Comparison of ENCODE assay signal across 14 mouse cellular contexts in genomic region chr1:37496591-37497280, GRCm38 (mm10). TPM values are rescaled to one million over a fixed set of nuclear protein-coding genes. Genes with fewer than 3 reads are reported as not detected.
DNase-seq lines count a peak whose midpoint lies in the region; ATAC-seq and TF ChIP-seq lines count a peak whose summit lies in the region.
"Had no signal": no experiment of that assay in that cellular context is flagged by ENCODE, and none has a peak within 500 bp of the region (broad histone marks: within the 10 kb centered on the region; RNA-seq: fewer than 3 reads in every experiment).

No protein-coding gene starts in this region.

- H3K9ac ChIP-seq in liver, embryonic 15.5 days = no peak overlapping the region
- H3K9ac ChIP-seq: embryonic facial prominence, embryonic 15.5 days; forebrain, postnatal 0 days had no signal

- 48% methylated on average over 11 of the region's 11 CpGs for WGBS in liver, embryonic 15.5 days (ENCODE audit: insufficient replicate concordance)

- no peaks in the 10 kb centered on the region for H3K36me3 ChIP-seq in liver, embryonic 15.5 days (replicated peaks)
- H3K36me3 ChIP-seq: embryonic facial prominence, embryonic 15.5 days had no signal

- H3K27me3 ChIP-seq in liver, embryonic 15.5 days = no peaks in the 10 kb centered on the region
- H3K27me3 ChIP-seq: embryonic facial prominence, embryonic 15.5 days had no signal

- 0 out of 2 replicates have a peak overlapping the region, but pooled peaks have one; percentile 10 for H3K27ac ChIP-seq in layer of hippocampus, adult 2 months
- H3K27ac ChIP-seq in liver, embryonic 15.5 days (replicated peaks) = no peak overlapping the region
- H3K27ac ChIP-seq: embryonic facial prominence, embryonic 15.5 days; kidney, postnatal 0 days had no signal

- no peak for DNase-seq in layer of hippocampus, adult 2 months (ENCODE audit: low spot score in 2 of 2)
- no peak for DNase-seq in layer of hippocampus, adult 8-10 months (ENCODE audit: low spot score in 2 of 2)
- DNase-seq in CD4-positive, CD25-positive, alpha-beta regulatory T cell, adult 2 months (ENCODE audit: low read depth, low spot score) = peak; percentile 49
- peak; percentile 91 for DNase-seq in Muller cell, postnatal 12 days (ENCODE audit: inconsistent ontology term)
- DNase-seq in left cerebral cortex, adult 11 months (ENCODE audit: low spot score) = no peak
- no peak for DNase-seq in lung, postnatal 10 days
- no peak for DNase-seq in kidney, adult 18-20 months
- DNase-seq: adrenal gland, postnatal 36 days; forebrain, postnatal 0 days; layer of hippocampus, adult 9-11 months; lung, adult 18-20 months had no signal

- H3K4me3 ChIP-seq in layer of hippocampus, adult 2 months = no peak overlapping the region
- peak overlapping the region; percentile 45 for H3K4me3 ChIP-seq in liver, embryonic 15.5 days (replicated peaks)
- H3K4me3 ChIP-seq: embryonic facial prominence, embryonic 15.5 days had no signal

- H3K9me3 ChIP-seq in liver, embryonic 15.5 days (replicated peaks) = no peaks in the 10 kb centered on the region
- H3K9me3 ChIP-seq: embryonic facial prominence, embryonic 15.5 days had no signal

- no peak for TF ChIP-seq CTCF in layer of hippocampus, adult 2 months (conservative IDR thresholded peaks at IDR 0.05)

- ATAC-seq in liver, embryonic 15.5 days (ENCODE audit: insufficient read depth) = no peak
- ATAC-seq: forebrain, postnatal 0 days had no signal

- H3K4me2 ChIP-seq in liver, embryonic 15.5 days = peak overlapping the region; percentile 64
- H3K4me2 ChIP-seq: embryonic facial prominence, embryonic 15.5 days had no signal

- H3K4me1 ChIP-seq in liver, embryonic 15.5 days (replicated peaks) = peaks cover 14% of the 10 kb centered on the region; the same call in 1 of the 2 replicates
- H3K4me1 ChIP-seq: embryonic facial prominence, embryonic 15.5 days had no signal

RNA-seq across cellular contexts. Expression of gene Mgat4a, which starts 44.1 kb away (rescaled TPM):
- 10 to 100 TPM; 30.4 to 32.7 TPM for total RNA-seq in layer of hippocampus, adult 2 months (2021)
- total RNA-seq in layer of hippocampus, adult 8-10 months (2022) = 10 to 100 TPM; 28.0 to 34.1 (median 31.2) TPM
- polyA plus RNA-seq in liver, embryonic 15.5 days (2015; fragmentation: Nextera tagmentation; extraction: Ambion mirVana) = 1.1 and 1.2 TPM in 2 replicates

Comparison
In these comparisons a context has a peak if more than half of its experiments do, and no peak if none do; other contexts are left out.
1. DNase-seq: peak in CD4-positive, CD25-positive, alpha-beta regulatory T cell, adult 2 months (single experiment) and Muller cell, postnatal 12 days (single experiment); none in layer of hippocampus, adult 2 months (0 of 2), layer of hippocampus, adult 8-10 months (0 of 2), left cerebral cortex, adult 11 months (single experiment), lung, postnatal 10 days (single experiment) and kidney, adult 18-20 months (single experiment).